Mouse (Mus musculus) frontal cortex, postnatal 14 days (tissue): ENCODE results near the gene Lhfpl5.
"Not testable (repeated sequence)": the region's sequence is repeated elsewhere in the genome, so short reads cannot be mapped to it uniquely, and the experiment has no call there.

Experiments
- DNase-seq, 2 experiments: peaks; one replicate each; pipeline ENCODE4 v3.0.0; 2022; ENCODE audit warnings: low spot score in 2 of 2

The Lhfpl5 gene

DNA sequence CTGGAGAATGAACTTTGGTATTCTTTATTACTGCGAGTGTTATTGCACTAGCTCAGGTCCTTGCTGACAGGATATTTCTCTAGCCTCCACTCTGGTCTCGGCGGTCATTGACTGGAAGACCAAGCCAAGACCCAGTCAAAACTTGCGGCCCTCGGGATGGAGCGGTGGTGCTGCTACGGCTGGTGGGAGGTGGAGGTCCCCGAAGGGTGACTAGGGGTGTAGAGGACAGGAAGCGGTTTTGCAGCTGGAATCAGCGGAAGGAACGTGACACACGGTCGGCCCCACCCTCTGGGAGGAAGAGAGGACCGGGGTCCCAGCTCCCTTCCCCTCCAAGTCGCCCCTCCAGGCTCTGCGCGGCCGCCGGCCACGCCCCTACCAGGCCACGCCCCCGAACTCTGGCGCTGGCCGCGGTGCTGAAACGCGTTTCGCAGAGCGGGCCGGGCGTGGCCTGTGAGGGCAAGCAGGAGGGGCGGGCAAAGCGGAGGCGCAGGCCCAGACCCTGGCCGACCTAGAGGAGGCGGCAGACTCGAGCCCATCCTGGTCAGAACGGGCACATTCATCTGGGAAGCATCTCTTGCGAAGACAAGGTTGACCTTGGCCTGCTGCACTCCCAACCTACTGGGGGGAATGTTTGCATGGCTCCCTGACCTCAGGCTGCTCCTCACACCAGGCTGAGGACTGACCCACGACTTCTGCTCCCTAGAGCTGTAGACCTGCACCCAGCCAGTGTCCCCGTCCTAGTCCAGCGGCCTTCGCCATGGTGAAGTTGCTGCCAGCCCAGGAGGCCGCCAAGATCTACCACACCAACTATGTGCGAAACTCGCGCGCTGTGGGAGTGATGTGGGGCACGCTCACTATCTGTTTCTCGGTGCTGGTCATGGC lies at the start of gene Lhfpl5:
Gene Lhfpl5, plus strand, starts transcription at position 398 of the 882 bp plus-strand sequence.
- no peak for DNase-seq

DNA sequence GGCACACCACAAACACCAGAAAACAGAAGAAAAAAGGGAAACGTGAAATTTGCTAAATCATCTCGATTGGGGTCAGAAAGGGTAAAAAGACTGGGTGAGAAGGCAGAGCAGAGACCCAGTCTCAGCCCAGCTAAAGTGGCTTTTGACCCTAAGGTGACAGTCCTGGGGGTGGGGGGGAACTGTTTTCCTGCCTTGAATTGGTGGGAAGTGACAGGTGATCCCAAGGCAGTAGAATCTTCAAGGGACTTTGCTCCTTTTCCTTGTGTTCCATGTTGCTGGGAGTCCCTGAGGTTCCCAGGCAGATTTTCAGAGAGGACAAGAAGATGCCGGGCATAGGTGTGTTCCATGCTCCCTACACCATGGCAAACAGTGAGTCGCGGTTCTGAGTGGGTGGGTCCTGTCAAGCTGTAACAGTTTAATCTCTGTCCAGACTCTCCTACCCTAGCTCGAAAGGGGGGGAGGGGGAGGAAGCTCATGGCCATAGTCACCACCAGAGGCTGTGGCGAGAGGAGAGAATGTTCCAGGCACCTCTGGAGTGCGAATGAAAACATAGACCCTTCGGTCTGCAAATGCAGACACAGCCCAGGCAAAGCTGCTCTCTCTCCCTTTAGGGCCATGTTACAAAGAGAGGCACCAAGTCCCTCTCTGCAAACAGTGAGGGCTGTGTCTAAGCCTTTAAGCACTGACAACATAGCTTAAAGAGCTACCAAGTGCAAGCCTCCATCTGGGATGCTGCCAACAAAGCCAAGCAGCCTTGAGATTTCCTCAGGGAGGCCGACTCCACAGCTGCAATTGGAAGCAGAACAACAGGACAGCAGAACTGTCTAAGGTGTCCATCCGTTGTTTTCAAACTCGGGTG lies 48.0 kb upstream of the Lhfpl5 start:
- DNase-seq: no peak

DNA sequence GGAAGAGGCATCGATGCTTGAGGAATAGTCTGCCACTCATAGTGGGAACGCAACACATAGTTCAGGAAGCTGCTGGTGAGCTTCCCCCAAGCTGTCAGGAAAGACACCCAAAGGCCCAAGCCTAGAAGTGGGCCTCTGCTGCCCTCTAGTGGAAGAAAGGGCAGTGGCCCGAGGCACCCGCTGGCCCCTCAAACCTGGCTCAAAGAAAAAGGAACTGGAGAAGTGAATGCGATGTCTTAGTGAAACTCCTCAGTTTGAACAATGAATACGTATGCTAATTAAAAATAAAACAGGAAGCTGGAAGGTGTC lies 47.4 kb upstream of the Lhfpl5 start:
- DNase-seq: peak; percentile 72 to 85

DNA sequence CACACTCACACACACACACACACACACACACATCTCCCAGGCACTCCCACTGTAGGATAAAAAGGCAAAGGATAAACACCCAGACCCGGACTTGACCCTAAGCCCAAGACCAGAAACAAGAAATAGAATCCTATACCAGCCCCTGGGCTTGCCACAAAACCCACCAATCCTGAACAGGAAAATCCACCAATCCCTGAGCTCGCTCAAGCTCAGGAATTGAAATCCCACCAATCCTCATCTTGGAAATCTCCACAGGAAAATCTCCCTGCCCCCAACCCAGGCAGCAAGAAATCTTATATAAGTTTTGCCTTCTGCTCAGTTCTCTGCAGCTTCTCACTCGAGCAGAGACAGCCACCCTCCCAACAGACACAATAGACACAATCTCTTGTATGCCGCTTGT lies 46.3 kb upstream of the Lhfpl5 start:
- DNase-seq: no peak

DNA sequence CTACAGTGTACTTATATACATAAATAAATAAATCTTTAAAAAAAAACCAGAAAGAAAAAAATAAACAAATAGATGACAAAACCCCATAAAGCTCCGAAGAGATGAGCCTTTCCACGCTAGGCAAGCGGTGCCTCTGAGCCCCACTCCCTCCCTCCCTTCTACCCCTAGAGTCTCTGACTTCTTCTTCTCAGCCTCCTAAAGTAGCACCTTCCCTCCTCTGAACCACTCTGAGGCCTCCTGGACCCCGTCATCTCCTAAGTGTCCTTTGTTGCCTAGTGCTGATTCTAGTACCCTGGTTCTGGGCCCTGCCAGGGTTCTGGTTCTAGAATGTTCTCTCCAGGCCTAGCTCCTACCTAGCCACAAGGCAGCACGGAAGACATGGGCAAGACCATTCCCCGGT lies 44.9 kb upstream of the Lhfpl5 start, which contains the start of gene Armc12:
Gene Armc12, plus strand, starts transcription at position 301 of the 400 bp plus-strand sequence.
- no peak for DNase-seq

DNA sequence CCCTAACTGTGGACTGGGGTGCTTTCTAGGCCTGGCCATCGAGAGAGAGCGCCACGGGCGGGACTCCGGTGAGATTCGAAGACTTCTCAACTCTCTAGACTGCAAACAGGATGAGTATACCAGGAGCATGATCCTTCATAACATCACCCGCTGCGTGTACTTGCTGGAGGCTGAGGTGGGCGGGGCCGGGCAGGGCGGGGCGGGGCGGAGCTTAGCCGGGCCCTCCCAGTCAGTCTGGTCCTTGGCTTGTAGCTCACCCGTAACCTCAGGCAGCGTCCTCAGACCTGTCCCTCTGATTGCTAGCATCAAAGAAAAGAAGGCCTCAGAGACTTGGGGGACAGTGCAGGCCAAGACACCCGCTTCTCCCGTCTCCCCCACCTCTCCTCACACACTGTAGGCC lies 43.5 kb upstream of the Lhfpl5 start:
- no peak for DNase-seq

DNA sequence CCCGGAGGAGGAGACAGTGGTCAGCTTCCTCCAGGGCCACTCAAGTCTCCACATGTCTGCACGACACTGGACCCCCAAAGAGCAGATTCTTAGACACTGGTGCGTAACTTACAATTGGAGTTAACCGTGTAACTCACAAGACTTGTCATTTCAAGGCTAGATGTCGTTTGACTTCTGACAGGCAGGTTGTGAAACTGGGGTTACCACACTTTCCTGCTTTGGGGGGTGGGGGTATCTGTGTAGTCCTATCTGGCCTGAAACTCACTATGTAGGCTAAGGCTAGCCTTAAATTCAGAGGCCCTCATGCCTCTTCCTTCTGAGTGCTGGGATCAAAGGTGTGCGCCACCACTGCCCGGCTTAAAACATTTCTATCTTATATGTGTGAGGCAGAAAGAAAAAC lies 42.9 kb upstream of the Lhfpl5 start:
- no peak for DNase-seq

DNA sequence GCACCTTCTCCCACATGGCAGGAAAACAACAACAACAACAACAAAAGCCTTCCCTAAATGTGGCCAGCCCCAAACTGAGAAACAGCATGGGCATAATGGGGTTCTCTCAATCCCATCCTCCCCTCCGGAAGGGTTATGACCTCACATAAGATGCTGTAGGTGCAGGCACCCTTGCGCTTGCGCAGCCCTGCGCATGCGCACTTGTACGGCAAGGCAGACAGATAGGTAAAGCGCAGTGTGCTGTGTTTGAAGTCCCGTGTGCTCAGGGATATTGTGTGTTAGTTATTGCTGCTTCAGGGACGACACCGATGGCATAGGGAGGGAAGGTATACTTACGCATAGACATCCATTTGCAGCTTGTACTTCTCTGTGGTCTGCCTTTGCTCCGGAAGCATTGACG lies 42.1 kb upstream of the Lhfpl5 start:
- DNase-seq: no peak

DNA sequence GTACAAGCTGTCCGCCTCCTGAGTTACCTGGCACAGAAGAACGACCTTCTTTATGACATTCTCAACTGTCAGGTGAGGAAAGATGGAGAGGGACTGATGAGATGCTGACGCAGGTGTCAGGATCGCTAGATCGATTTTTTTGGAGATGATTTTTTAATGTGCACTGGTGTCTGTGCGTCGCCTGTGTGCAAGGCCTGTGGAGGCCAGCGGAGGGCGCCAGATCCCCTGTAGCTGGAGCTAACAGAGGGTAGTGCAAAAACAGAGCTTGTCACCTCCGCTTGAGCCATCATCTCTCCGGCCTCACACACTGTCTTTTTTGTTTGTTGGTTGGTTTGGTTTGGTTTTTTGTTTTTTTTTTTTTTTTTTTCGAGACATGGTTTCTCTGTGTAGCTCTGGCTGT lies 37.6 kb upstream of the Lhfpl5 start:
- no peak for DNase-seq

DNA sequence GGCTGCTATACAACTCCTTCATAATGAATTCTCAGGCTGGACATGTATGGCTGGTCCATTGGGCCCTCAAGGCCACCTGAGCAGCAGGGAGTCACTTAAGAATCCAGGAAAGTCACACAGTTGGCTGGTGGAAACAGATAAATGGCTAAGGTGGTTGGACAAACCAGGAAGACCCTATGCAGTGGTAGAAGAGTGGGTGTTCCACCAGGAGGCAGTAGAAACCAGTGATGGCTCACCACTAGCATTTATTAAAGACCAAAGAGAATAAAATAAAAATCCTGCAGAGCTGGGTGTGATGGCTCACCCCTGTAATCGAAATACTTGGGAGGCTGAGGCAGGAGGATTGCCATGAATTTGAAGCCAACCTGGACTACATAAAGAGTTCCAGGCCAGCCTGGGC lies 28.5 kb upstream of the Lhfpl5 start:
- no peak for DNase-seq

DNA sequence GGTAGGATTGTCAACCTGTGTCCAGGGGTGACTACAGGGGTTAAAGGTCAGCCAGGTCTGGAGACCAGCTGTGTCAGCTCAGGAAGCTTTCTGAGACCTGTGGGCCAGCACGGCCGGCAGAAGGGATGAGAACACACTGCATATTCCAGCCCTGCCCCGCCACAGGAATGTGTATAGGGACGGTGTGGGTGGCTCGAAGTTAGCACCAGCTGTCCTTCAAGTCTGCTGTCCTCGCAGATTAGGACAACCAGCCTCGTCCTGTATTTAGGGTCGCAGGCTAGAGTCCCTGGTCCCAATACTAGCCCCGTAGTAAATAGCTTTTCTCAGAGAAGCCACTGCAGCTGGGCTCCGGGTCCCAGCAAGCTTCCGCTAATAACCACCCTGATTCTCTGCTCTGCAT lies 26.9 kb upstream of the Lhfpl5 start:
- no peak for DNase-seq

DNA sequence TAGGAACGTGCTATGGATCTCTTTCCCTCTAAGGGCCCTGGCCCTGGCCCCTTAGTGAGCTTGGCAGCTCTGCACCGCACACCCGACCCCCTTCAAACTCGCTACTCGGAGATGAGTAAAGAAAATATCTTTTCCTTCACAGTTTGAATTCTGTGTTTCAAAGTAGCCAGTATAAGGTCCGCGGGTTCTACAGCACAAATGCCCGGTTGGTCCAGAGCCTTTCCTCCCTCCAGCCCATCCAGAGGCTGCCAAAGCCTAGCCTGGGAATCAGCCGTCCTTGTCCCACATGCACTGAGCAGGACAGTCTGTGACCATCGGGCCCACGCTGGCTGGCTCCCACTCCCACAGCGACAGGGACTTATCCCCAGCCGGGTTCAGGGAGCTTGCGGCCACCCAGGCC lies 26.3 kb upstream of the Lhfpl5 start, which contains the start of gene Clpsl2:
Gene Clpsl2, plus strand, starts transcription at position 301 of the 400 bp plus-strand sequence.
- no peak for DNase-seq

DNA sequence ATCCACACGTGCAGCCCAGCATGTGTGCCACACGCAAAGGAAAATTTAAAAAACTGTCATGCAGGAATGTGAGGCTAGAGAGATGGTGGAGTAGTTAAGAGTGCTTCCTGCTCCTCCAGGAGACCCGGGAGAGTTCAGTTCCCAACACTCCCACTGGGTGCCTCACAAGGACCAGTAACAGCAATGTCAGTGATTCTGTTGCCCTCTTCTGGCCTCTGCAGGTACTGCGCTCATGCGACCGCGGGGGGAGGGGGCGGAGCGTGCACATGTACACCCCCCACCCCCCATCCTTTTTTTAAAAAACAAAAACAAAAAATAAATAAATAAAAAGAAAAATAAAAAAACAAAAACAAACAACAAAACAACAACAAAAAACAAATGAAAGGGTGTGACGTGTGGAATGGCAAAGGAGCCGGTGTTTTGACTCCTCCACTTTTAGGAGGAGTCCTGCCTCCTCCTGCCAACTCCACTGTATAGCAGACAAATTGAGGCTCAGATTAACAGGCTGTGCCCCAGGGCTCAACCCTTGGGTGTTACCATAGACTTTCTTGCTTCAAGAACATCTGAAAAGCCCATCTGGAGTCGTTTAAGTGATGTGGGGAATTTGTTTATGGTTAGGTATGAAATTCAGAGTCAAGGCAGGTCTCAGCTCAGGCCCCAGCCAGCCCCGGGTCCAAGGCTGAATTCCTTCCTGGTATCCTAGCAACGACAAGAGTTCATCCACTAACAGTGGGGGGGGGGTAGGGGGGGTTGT lies 22.2 kb upstream of the Lhfpl5 start:
- DNase-seq: peak; percentile 26 to 66

DNA sequence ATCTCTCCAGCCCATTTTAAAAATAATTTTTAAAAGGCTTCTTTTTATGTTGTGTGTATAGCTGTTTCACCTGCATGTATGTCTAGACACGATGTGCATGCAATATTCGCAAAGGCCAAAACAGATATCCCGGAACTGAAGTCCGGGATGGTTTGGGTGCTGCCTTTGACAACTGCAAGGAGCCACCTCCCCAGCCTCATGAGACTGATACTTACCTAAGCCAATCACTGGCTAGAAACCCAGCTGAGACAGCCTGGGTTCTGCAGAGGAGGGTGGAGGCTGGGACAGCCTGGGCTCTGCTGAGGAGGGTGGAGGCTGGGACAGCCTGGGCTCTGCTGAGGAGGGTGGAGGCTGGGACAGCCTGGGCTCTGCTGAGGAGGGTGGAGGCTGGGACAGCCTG lies 21.4 kb upstream of the Lhfpl5 start:
- not testable (repeated sequence) for DNase-seq

DNA sequence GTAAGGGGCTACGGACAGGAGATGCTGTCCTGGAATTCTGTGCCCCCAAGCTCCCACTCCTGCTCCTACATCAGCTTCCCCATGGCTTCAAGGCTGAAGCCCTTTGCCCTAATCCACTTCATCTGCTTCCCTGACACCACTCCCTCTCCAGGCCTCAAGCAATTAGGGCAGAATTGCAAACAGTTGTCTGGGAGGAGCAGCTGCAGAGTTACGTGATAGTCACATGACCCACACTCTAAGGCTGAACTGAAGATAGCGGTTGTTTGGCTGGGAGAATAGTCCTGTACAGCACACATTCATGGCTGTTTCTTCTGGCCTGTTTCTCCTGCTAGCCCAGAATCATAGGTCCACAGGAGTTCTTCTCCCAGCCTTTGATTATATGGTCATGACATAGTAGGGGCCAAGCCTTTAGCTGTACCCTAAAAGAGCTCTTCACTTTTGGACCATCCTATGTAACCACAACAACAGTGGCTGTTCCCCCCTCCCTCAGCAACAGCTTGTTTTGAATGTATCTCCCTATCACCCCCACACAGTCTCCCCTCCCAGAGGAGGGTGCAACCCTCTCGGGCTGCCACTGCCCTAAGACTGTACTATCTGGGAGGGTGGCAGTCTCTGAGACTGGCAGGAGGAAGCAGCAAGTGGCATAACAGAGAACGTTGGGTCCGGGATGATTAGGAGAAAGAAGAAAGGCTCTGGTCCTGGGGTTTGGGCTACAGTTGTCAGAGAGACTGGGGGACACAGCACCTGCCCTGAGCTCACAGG lies 18.6 kb upstream of the Lhfpl5 start:
- DNase-seq: no peak

DNA sequence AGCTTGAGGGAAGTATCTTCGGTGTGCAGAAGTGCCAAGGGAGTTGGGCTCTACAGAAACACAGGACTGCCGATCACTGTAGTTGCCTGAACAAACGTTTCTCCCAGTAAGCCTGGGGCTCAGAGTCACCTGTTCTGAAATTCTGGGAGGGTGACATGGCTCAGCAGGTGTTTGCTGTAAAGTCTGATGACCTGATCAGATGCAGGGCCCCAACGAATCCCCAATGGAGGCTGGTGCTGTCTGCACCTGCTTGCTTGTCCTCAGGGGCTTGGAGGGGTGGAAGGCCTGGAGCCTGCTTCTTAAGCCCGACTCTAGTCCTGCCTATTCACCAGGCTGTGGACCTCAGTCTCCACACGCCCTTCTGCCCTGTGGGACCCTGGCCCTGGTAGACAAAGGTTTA lies 17.7 kb upstream of the Lhfpl5 start:
- DNase-seq: no peak

DNA sequence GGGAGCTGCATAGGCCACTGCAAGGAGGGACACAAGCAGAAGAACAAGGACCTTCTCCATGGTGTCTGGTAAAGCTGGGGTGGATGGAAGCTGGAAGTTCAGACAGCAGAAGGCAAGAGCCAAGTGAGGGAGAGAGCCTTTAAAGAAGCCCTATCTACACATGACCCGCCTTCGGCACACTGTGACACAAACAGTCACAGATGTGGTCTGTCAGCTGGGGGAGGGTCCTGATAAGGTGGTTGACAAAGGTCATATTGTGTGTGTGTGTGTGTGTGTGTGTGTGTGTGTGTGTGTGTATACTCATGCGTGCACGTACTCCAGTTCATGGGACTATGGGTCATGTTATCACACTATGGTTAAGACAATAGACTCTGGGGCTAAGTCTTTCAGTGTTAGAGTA lies 14.8 kb upstream of the Lhfpl5 start, which contains the start of gene Clps:
Gene Clps, minus strand, starts transcription at position 169 of the 400 bp plus-strand sequence.
- no peak for DNase-seq

DNA sequence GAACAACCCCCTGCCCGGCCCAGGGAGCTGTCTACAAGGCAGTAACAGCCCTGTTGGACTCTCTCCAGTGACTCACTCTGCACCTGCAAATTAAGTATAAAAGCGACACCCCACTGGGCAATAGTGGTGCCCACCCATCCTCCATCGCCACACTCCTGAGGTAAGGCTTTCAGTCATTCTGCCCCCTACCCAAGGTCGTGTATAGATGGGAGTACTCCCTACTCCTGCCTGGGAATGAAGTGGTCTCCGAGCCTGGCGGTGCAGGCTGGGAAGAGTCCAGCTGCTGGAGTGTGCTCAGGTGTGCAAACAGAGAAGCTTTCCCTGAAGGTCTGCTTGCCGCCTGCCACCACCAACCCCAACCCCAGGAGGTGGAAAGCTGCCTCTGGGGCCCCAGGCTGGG lies 13.8 kb upstream of the Lhfpl5 start:
- DNase-seq: no peak

DNA sequence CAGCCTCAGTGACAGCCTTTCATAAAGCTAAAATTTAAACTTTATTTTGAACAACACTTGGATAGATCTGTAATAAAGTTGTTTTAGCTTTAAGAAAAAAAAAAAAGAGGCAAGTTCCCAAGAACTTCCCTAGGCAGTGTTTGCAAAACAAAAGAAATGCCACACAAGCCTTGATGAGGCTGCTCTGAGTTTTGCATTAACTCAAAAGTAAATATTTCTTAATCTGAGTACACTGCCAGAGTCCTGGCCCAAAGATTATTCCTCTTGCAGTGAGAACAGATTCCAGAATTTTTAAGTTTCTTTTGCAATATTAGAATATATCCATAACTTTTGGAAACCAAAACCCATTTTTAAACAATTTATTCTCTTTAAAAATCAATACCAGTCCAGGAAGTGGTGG lies 10.3 kb upstream of the Lhfpl5 start:
- no peak for DNase-seq

DNA sequence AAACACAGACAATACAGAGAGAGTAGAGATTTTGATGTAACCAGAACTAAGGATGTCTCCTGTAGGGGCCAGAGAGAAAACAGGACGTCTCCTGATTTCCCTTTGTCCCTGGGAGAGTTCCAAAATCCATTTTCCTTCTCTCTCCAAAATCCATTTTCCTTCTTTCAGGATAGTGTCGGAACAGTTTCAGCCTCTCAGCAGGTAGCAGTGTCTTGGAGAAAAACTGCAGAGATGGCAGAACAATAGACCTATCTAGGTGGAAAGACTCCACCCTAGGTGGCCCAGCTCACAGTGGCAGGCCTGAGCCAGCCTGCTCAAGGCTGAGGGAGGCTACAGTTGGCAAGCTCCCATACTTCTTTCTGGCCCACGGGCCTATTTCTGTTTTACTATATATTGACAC lies 7.9 kb upstream of the Lhfpl5 start:
- DNase-seq: no peak

DNA sequence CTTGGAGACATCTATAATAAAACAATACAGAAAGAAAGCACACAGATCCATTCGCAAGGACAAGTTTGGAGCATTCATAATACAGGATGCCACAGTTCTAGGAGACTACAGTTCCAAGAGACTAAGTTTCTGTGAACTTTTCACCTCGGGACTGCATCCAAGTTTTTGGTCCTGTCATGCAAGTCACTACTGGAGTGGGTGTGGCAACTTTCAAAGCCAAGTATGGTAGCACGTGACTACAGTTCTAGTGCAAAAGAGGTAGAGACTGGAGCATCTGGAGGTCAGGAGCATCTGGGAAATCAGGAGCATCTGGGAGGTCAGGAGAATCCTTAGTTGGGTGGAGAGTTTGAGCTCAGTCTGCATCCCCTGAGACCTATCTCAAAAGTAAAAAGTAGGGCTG lies 3.6 kb upstream of the Lhfpl5 start:
- no peak for DNase-seq
